In the genomic region with DNA sequence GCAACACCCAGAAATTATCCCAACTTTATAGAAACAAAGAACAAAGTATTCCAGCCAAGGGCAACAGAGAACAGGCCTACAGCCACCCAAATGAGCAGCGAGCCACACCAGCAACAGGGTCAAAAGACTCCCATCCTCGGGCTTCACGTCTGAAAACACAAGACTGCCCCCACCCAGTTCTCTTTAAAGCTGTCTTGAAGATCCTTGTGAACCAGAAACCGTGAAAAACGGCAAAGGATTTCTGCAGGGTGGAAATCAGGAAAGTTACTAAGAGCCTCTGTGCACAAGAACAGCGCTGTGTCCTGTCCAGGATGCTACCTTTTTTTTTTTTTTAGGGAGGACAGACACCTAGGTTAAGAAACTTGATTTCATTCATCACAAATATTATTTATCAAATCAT, we compare ENCODE assay signal across 8 mouse cellular contexts. TPM values are rescaled to one million over a fixed set of nuclear protein-coding genes. Genes with fewer than 3 reads are reported as not detected.
DNase-seq lines count a peak whose midpoint lies in the region; ATAC-seq and TF ChIP-seq lines count a peak whose summit lies in the region.

No protein-coding gene starts in this region.

- no peak for TF ChIP-seq CTCF in MEL (IDR thresholded peaks at IDR 0.05 in 2 of 3, conservative IDR thresholded peaks at IDR 0.05 in 1 of 3; ENCODE audit: control insufficient read depth in 1 of 3, insufficient read depth in 1 of 3, low read depth in 2 of 3, low read length in 3 of 3, poor library complexity in 1 of 3, severe bottlenecking in 1 of 3)

- no peak for DNase-seq in heart, postnatal 25 days (ENCODE audit: low spot score)
- DNase-seq in MEL (ENCODE audit: low read depth, low spot score): no peak
- no peak for DNase-seq in retina, postnatal 1 day
- no peak for DNase-seq in left cerebral cortex, adult 11 months (ENCODE audit: low spot score)
- no peak for DNase-seq in ovary, postnatal 36 days (ENCODE audit: low spot score)

- 34% methylated on average over 6 of the region's 6 CpGs for WGBS in heart, embryonic 13.5 days
- 40% methylated on average over 6 of the region's 6 CpGs for WGBS in heart, embryonic 16.5 days
- 15% methylated on average over 6 of the region's 6 CpGs for WGBS in macrophage (ENCODE audit: missing documents)

- no peak for TF ChIP-seq EP300 in MEL (IDR thresholded peaks at IDR 0.05; ENCODE audit: low read depth in 1 of 2, low read length in 2 of 2)

- intact Hi-C loops in heart, postnatal 25 days (cut with DNase I): no loop called here

- no peak for TF ChIP-seq POLR2A in MEL (IDR thresholded peaks at IDR 0.05; ENCODE audit: control insufficient read depth in 1 of 2, insufficient read depth in 1 of 2, low read depth in 1 of 2, low read length in 2 of 2, poor library complexity in 1 of 2)

- peak overlapping the region; percentile 97 for H3K4me2 ChIP-seq in heart, embryonic 13.5 days
- peak overlapping the region; percentile 73 for H3K4me2 ChIP-seq in heart, embryonic 16.5 days (ENCODE audit: low read depth, low read length)

- ATAC-seq in heart, embryonic 13.5 days (ENCODE audit: extremely low read depth, insufficient number of reproducible peaks, low FRiP score, low TSS enrichment): no peak
- ATAC-seq in heart, embryonic 16.5 days (replicated peaks; ENCODE audit: extremely low read depth, insufficient read depth, low FRiP score): no peak

- peak overlapping the region; percentile 73 for H3K4me3 ChIP-seq in heart, embryonic 13.5 days
- H3K4me3 ChIP-seq in MEL (ENCODE audit: control insufficient read depth in 1 of 2, insufficient read depth in 1 of 2, low read depth in 2 of 2, low read length in 2 of 2) (peak overlapping the region; percentile 89 to 99), macrophage (ENCODE audit: inconsistent target) (peak overlapping the region; percentile 53)
- peak overlapping the region; percentile 74 for H3K4me3 ChIP-seq in heart, embryonic 16.5 days (ENCODE audit: low read length)

- H3K9me3 ChIP-seq in heart, embryonic 13.5 days: no peaks in the 10 kb centered on the region
- no peaks in the 10 kb centered on the region for H3K9me3 ChIP-seq in MEL (replicated peaks; ENCODE audit: insufficient read depth, low read length)
- H3K9me3 ChIP-seq in heart, embryonic 16.5 days (replicated peaks; ENCODE audit: control insufficient read depth, low read length): no peaks in the 10 kb centered on the region

- H3K27me3 ChIP-seq in heart, embryonic 13.5 days (replicated peaks): no peaks in the 10 kb centered on the region
- no peaks in the 10 kb centered on the region for H3K27me3 ChIP-seq in MEL (ENCODE audit: control insufficient read depth in 1 of 2, insufficient read depth in 2 of 2, low read length in 2 of 2)
- H3K27me3 ChIP-seq in heart, embryonic 16.5 days (ENCODE audit: control insufficient read depth, insufficient read depth, low read length): no peaks in the 10 kb centered on the region

- H3K79me2 ChIP-seq in MEL (ENCODE audit: control insufficient read depth, insufficient read depth, low read length, poor library complexity) (peaks cover 8% of the 10 kb centered on the region), macrophage (ENCODE audit: inconsistent target) (peaks cover 52% of the 10 kb centered on the region)

- H3K4me1 ChIP-seq in heart, embryonic 13.5 days: peaks cover 28% of the 10 kb centered on the region
- H3K4me1 ChIP-seq in MEL (ENCODE audit: control insufficient read depth in 1 of 2, insufficient read depth in 2 of 2, low read length in 2 of 2): peaks cover 11 to 18% of the 10 kb centered on the region in 2 experiments; a peak in 2 of 4 replicates
- H3K4me1 ChIP-seq in heart, embryonic 16.5 days (ENCODE audit: control insufficient read depth, insufficient read depth, low read length): peaks cover 17% of the 10 kb centered on the region

- peak overlapping the region; percentile 79; the same call in 1 of the 2 replicates for H3K27ac ChIP-seq in heart, embryonic 13.5 days (replicated peaks)
- H3K27ac ChIP-seq in MEL (ENCODE audit: control insufficient read depth, low read depth, low read length) (peak overlapping the region; percentile 4; the same call in 1 of the 2 replicates), macrophage (peak overlapping the region; percentile 61)
- H3K27ac ChIP-seq in heart, embryonic 16.5 days (ENCODE audit: low read length): no peak overlapping the region; the same call in 1 of the 2 replicates

- H3K36me3 ChIP-seq in heart, embryonic 13.5 days: peaks cover 20% of the 10 kb centered on the region; the same call in 1 of the 2 replicates
- H3K36me3 ChIP-seq in MEL (ENCODE audit: control insufficient read depth in 1 of 2, insufficient read depth in 2 of 2, low read length in 2 of 2) (peaks cover 2 to 26% of the 10 kb centered on the region in 2 experiments), macrophage (ENCODE audit: inconsistent target) (no peaks in the 10 kb centered on the region)
- peaks cover 5% of the 10 kb centered on the region; the same call in 1 of the 2 replicates for H3K36me3 ChIP-seq in heart, embryonic 16.5 days (ENCODE audit: control insufficient read depth, insufficient read depth)

- no peak for TF ChIP-seq RAD21 in MEL (IDR thresholded peaks at IDR 0.05; ENCODE audit: low read depth, low read length)

- H3K9ac ChIP-seq in heart, embryonic 13.5 days: peak overlapping the region; percentile 88
- H3K9ac ChIP-seq in MEL (ENCODE audit: control insufficient read depth, low read depth, low read length, poor library complexity, severe bottlenecking): peak overlapping the region; percentile 85; the same call in 1 of the 2 replicates
- H3K9ac ChIP-seq in heart, embryonic 16.5 days (ENCODE audit: low read length): peak overlapping the region; percentile 85

RNA-seq across cellular contexts. Expression of a gene that starts 1.7 kb away (rescaled TPM):
- polyA plus RNA-seq in heart, embryonic 13.5 days (2015; fragmentation: Nextera tagmentation; extraction: Ambion mirVana): 6.6 and 7.5 TPM in 2 replicates
- total RNA-seq in heart, postnatal 25 days (2021): 10 to 100 TPM; 12.5 to 15.7 TPM
- total RNA-seq in MEL (2012; rRNA removed): 3.1 and 4.0 TPM in 2 replicates
- 10 to 100 TPM in 1 of 2 experiments, not detected in 1; 13.2 TPM for polyA plus RNA-seq in MEL (2012; ENCODE audit: insufficient read depth in 1 of 2, insufficient read length in 2 of 2, low read depth in 1 of 2, low replicate concordance in 2 of 2, missing spikeins in 1 of 2)
- polyA plus RNA-seq in heart, embryonic 16.5 days (2015; fragmentation: Nextera tagmentation; extraction: Ambion mirVana): 8.5 and 10.1 TPM in 2 replicates
- 100 to 1,000 TPM in 12 of 26 experiments, 10 to 100 TPM in 14; 32.6 to 201 (median 97.9) TPM for total RNA-seq in macrophage (2018; cell fraction: chromatin; rRNA removed)
- total RNA-seq in macrophage (2018; cell fraction: cytosol; rRNA removed): 100 to 1,000 TPM in 2 of 26 experiments, 10 to 100 TPM in 24; 38.0 to 112 (median 61.4) TPM
- 100 to 1,000 TPM in 10 of 26 experiments, 10 to 100 TPM in 16; 47.8 to 152 (median 90.5) TPM for total RNA-seq in macrophage (2018; cell fraction: nucleus; rRNA removed)
- 25.3 to 51.3 TPM (median 35.5 TPM) in 3 replicates for polyA plus RNA-seq in macrophage (2018)

RNA-seq across cellular contexts. Expression of a gene that starts 25.3 kb away (rescaled TPM):
- polyA plus RNA-seq in heart, embryonic 13.5 days (2015; fragmentation: Nextera tagmentation; extraction: Ambion mirVana): 2.1 TPM in 2 replicates
- total RNA-seq in heart, postnatal 25 days (2021): 1 to 10 TPM; 1.2 to 1.6 TPM
- total RNA-seq in MEL (2012; rRNA removed): 9.6 and 9.9 TPM in 2 replicates
- 10 to 100 TPM in 1 of 2 experiments, not detected in 1; 26.2 TPM for polyA plus RNA-seq in MEL (2012; ENCODE audit: insufficient read depth in 1 of 2, insufficient read length in 2 of 2, low read depth in 1 of 2, low replicate concordance in 2 of 2, missing spikeins in 1 of 2)
- 2.4 and 2.6 TPM in 2 replicates for polyA plus RNA-seq in heart, embryonic 16.5 days (2015; fragmentation: Nextera tagmentation; extraction: Ambion mirVana)
- total RNA-seq in macrophage (2018; cell fraction: chromatin; rRNA removed): 10 to 100 TPM in 21 of 26 experiments, 1 to 10 TPM in 5; 7.4 to 30.6 (median 13.5) TPM
- total RNA-seq in macrophage (2018; cell fraction: cytosol; rRNA removed): 1 to 10 TPM; 1.1 to 7.4 (median 3.9) TPM
- total RNA-seq in macrophage (2018; cell fraction: nucleus; rRNA removed): 10 to 100 TPM in 3 of 26 experiments, 1 to 10 TPM in 23; 3.2 to 11.4 (median 5.9) TPM
- 2.6 to 20.2 TPM (median 3.1 TPM) in 3 replicates for polyA plus RNA-seq in macrophage (2018)

RNA-seq across cellular contexts. Expression of a gene that starts 28.3 kb away (rescaled TPM):
- 22.1 and 25.4 TPM in 2 replicates for polyA plus RNA-seq in heart, embryonic 13.5 days (2015; fragmentation: Nextera tagmentation; extraction: Ambion mirVana)
- total RNA-seq in heart, postnatal 25 days (2021): 10 to 100 TPM; 19.5 to 21.9 TPM
- 60.5 and 64.5 TPM in 2 replicates for total RNA-seq in MEL (2012; rRNA removed)
- 100 to 1,000 TPM in 1 of 2 experiments, not detected in 1; 115 TPM for polyA plus RNA-seq in MEL (2012; ENCODE audit: insufficient read depth in 1 of 2, insufficient read length in 2 of 2, low read depth in 1 of 2, low replicate concordance in 2 of 2, missing spikeins in 1 of 2)
- 21.5 and 29.1 TPM in 2 replicates for polyA plus RNA-seq in heart, embryonic 16.5 days (2015; fragmentation: Nextera tagmentation; extraction: Ambion mirVana)
- 100 to 1,000 TPM in 6 of 26 experiments, 10 to 100 TPM in 20; 22.9 to 464 (median 62.6) TPM for total RNA-seq in macrophage (2018; cell fraction: chromatin; rRNA removed)
- 10 to 100 TPM; 17.1 to 37.9 (median 22.8) TPM for total RNA-seq in macrophage (2018; cell fraction: cytosol; rRNA removed)
- total RNA-seq in macrophage (2018; cell fraction: nucleus; rRNA removed): 100 to 1,000 TPM in 1 of 26 experiments, 10 to 100 TPM in 23, 1 to 10 TPM in 2; 8.6 to 104 (median 23.2) TPM
- polyA plus RNA-seq in macrophage (2018): 23.0 to 55.1 TPM (median 40.1 TPM) in 3 replicates

RNA-seq across cellular contexts. Expression of a gene that starts 32.4 kb away (rescaled TPM):
- 5.1 and 7.2 TPM in 2 replicates for polyA plus RNA-seq in heart, embryonic 13.5 days (2015; fragmentation: Nextera tagmentation; extraction: Ambion mirVana)
- total RNA-seq in heart, postnatal 25 days (2021): 1 to 10 TPM in 1 of 2 experiments, under 1 TPM in 1; 0.78 to 1.2 TPM
- 2.4 and 3.9 TPM in 2 replicates for total RNA-seq in MEL (2012; rRNA removed)
- polyA plus RNA-seq in MEL (2012; ENCODE audit: insufficient read depth in 1 of 2, insufficient read length in 2 of 2, low read depth in 1 of 2, low replicate concordance in 2 of 2, missing spikeins in 1 of 2) (10 to 100 TPM in 1 of 2 experiments, not detected in 1; 11.1 TPM), macrophage (2018) (0.19 TPM in 1 of 3 replicates, not detected in the others)
- polyA plus RNA-seq in heart, embryonic 16.5 days (2015; fragmentation: Nextera tagmentation; extraction: Ambion mirVana): 3.3 and 3.4 TPM in 2 replicates
- total RNA-seq in macrophage (2018; cell fraction: chromatin; rRNA removed): not detected
- total RNA-seq in macrophage (2018; cell fraction: cytosol; rRNA removed): under 1 TPM in 5 of 26 experiments, not detected in 21; 0.14 to 0.30 (median 0.19) TPM
- total RNA-seq in macrophage (2018; cell fraction: nucleus; rRNA removed): 1 to 10 TPM in 1 of 26 experiments, under 1 TPM in 1, not detected in 24; 0.89 to 1.4 TPM

RNA-seq across cellular contexts. Expression of a gene that starts 40.6 kb away (rescaled TPM):
- polyA plus RNA-seq in heart, embryonic 13.5 days (2015; fragmentation: Nextera tagmentation; extraction: Ambion mirVana): 722 and 777 TPM in 2 replicates
- 100 to 1,000 TPM; 279 to 311 TPM for total RNA-seq in heart, postnatal 25 days (2021)
- total RNA-seq in MEL (2012; rRNA removed): 726 and 879 TPM in 2 replicates
- polyA plus RNA-seq in MEL (2012; ENCODE audit: insufficient read depth in 1 of 2, insufficient read length in 2 of 2, low read depth in 1 of 2, low replicate concordance in 2 of 2, missing spikeins in 1 of 2) (100 to 1,000 TPM; 201 to 652 TPM), macrophage (2018) (127 to 335 TPM (median 146 TPM) in 3 replicates)
- polyA plus RNA-seq in heart, embryonic 16.5 days (2015; fragmentation: Nextera tagmentation; extraction: Ambion mirVana): 713 and 783 TPM in 2 replicates
- total RNA-seq in macrophage (2018; cell fraction: chromatin; rRNA removed): 100 to 1,000 TPM in 23 of 26 experiments, 10 to 100 TPM in 3; 59.7 to 286 (median 131) TPM
- total RNA-seq in macrophage (2018; cell fraction: cytosol; rRNA removed): 100 to 1,000 TPM; 106 to 182 (median 147) TPM
- 100 to 1,000 TPM in 15 of 26 experiments, 10 to 100 TPM in 11; 68.2 to 273 (median 106) TPM for total RNA-seq in macrophage (2018; cell fraction: nucleus; rRNA removed)
